Mouse (Mus musculus) frontal cortex, postnatal 25 days (tissue): ENCODE data around the gene Gm20521.

Experiments used
- DNase-seq, 2 experiments: peaks; one replicate each; pipeline ENCODE4 v3.0.0; 2022; ENCODE audit warnings: low spot score in 2 of 2

Gm20521 gene

GRCm38 (mm10) chr14:54893651-54894181 lies 10.5 kb downstream of the Gm20521 start:
- peak; percentile 91 to 98 for DNase-seq

GRCm38 (mm10) chr14:54894296-54895151 lies 11.3 kb downstream of the Gm20521 start:
- DNase-seq, result peak in 1 of 2 experiments; percentile 22

- no peak for DNase-seq
These were observed 14.2 kb downstream of the Gm20521 start for GRCm38 (mm10) chr14:54897445-54897844.

- peak; percentile 52 to 68 for DNase-seq
These were observed 17.1 kb downstream of the Gm20521 start for GRCm38 (mm10) chr14:54900383-54900782.

- DNase-seq, result no peak
These were observed 20.4 kb downstream of the Gm20521 start for GRCm38 (mm10) chr14:54903641-54904040.

GRCm38 (mm10) chr14:54908682-54909081 lies 25.4 kb downstream of the Gm20521 start:
- DNase-seq, result no peak

- no peak for DNase-seq
These were observed 29.0 kb downstream of the Gm20521 start for GRCm38 (mm10) chr14:54912109-54912850.

GRCm38 (mm10) chr14:54912886-54913285 lies 29.6 kb downstream of the Gm20521 start, which contains the start of gene Slc22a17:
Slc22a17 (minus strand) TSS chr14:54913132.
- DNase-seq, result peak; percentile 65 to 72

- DNase-seq, result no peak
These were observed 30.1 kb downstream of the Gm20521 start for GRCm38 (mm10) chr14:54913343-54913742.

- no peak for DNase-seq
These were observed 36.9 kb downstream of the Gm20521 start for GRCm38 (mm10) chr14:54920076-54920685.

- DNase-seq, result no peak
These were observed 41.6 kb downstream of the Gm20521 start for GRCm38 (mm10) chr14:54924641-54925348.

- DNase-seq, result peak; percentile 17 to 23
These were observed 42.4 kb downstream of the Gm20521 start, which contains the start of gene Efs for GRCm38 (mm10) chr14:54925349-54926342. Efs (minus strand) TSS chr14:54926126.

- DNase-seq, result peak; percentile 16 to 18
These were observed 43.3 kb downstream of the Gm20521 start for GRCm38 (mm10) chr14:54926401-54927158.

GRCm38 (mm10) chr14:54927296-54927695 lies 44.1 kb downstream of the Gm20521 start:
- DNase-seq, result no peak

- DNase-seq, result no peak
These were observed 46.6 kb downstream of the Gm20521 start for GRCm38 (mm10) chr14:54929801-54930200.

GRCm38 (mm10) chr14:54930431-54930830 lies 47.2 kb downstream of the Gm20521 start:
- DNase-seq, result no peak

GRCm38 (mm10) chr14:54932645-54933150 lies 49.5 kb downstream of the Gm20521 start, which contains the start of gene Il25:
Il25 (plus strand) TSS chr14:54932695.
- no peak for DNase-seq

GRCm38 (mm10) chr14:54935904-54936830 lies 52.9 kb downstream of the Gm20521 start, which contains the start of gene Cmtm5:
Cmtm5 (plus strand) TSS chr14:54936261.
- DNase-seq, result peak; percentile 34 to 49
